Mouse (Mus musculus) intestine, embryonic 16.5 days (tissue): ENCODE data around the gene Nop56. TPM values are rescaled to one million over a fixed set of nuclear protein-coding genes. Genes with fewer than 3 reads are reported as not detected.

Experiments
- polyA plus RNA-seq: library from polyadenylated mRNA; unstranded; fragments of >200 nt; fragmentation: Nextera tagmentation; extraction: Ambion mirVana; gene quantifications from 2 replicates; pipeline ENCODE4 v1.2.1, GENCODE M21; 2015

Gene Nop56
- polyA plus RNA-seq, 1 experiment from 2014 or later, result 237 TPM

Other genes starting within 250 kb of the Nop56 start
- not detected in 2 replicates for gene Tgm6, start 162.0 kb upstream of the Nop56 start, polyA plus RNA-seq
- 470 and 526 TPM in 2 replicates for gene Snrpb, start 95.0 kb upstream of the Nop56 start, polyA plus RNA-seq
- gene Tmc2, start 79.2 kb upstream of the Nop56 start, polyA plus RNA-seq, result not detected in 2 replicates
- 300 and 308 TPM in 2 replicates for gene Idh3b, start 10.1 kb downstream of the Nop56 start, polyA plus RNA-seq
- 0.97 and 1.2 TPM in 2 replicates for gene Ebf4, start 20.7 kb downstream of the Nop56 start, polyA plus RNA-seq
- 32.1 and 36.6 TPM in 2 replicates for gene Cpxm1, start 123.1 kb downstream of the Nop56 start, polyA plus RNA-seq
- gene Gm28372, start 130.8 kb downstream of the Nop56 start, polyA plus RNA-seq, result not detected in 2 replicates
- 0.32 TPM in 1 of 2 replicates, not detected in the other for gene 1700020A23Rik, start 130.8 kb downstream of the Nop56 start, polyA plus RNA-seq
- gene Tmem239, start 132.0 kb downstream of the Nop56 start, polyA plus RNA-seq, result not detected in 2 replicates
- 75.0 and 81.5 TPM in 2 replicates for gene Vps16, start 149.9 kb downstream of the Nop56 start, polyA plus RNA-seq
- 10.7 and 13.2 TPM in 2 replicates for gene Pced1a, start 150.3 kb downstream of the Nop56 start, polyA plus RNA-seq
- gene Ptpra, start 175.8 kb downstream of the Nop56 start, polyA plus RNA-seq, result 29.0 and 53.6 TPM in 2 replicates